Mouse (Mus musculus): ENCODE measurements around the gene Ugt1a10. TPM values are rescaled to one million over a fixed set of nuclear protein-coding genes. Genes with fewer than 3 reads are reported as not detected.

Ugt1a10 gene
- total RNA-seq, 2 experiments from 2014 or later: not detected

DNA sequence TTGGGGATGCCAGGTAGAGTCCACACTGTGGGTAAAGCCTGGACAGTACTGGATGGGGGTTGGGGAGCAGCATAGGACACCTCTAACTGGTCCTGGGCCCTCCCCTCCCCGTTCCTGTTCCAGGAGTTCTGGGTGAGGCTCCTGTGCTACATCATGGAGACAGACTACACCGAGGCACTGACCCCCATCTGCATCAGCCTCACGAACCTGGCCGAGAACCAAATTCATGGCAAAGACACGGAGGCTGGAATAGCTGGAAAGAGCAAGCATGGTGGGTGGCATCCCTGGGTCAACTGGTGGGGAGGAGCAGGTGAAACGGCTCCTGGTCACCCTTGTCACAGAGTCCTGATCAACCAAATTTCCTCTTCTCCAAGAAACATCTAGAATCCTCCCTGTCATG lies 183.6 kb downstream of the Ugt1a10 start:
- DNase-seq: no peak
- intact Hi-C loops (cut with DNase I; ENCODE audit: low total_unique reads): no loop called here

GRCm38 (mm10) chr1:88240072-88240471 lies 184.9 kb downstream of the Ugt1a10 start:
- intact Hi-C loops (cut with DNase I; ENCODE audit: low total_unique reads): no loop called here
- DNase-seq: peak; percentile 8

GRCm38 (mm10) chr1:88240579-88240978 lies 185.4 kb downstream of the Ugt1a10 start:
- intact Hi-C loops (cut with DNase I; ENCODE audit: low total_unique reads): no loop called here
- no peak for DNase-seq

GRCm38 (mm10) chr1:88243861-88244260 lies 188.7 kb downstream of the Ugt1a10 start:
- intact Hi-C loops (cut with DNase I; ENCODE audit: low total_unique reads): no loop called here
- no peak for DNase-seq

GRCm38 (mm10) chr1:88245881-88246280 lies 190.7 kb downstream of the Ugt1a10 start:
- DNase-seq: no peak
- intact Hi-C loops (cut with DNase I; ENCODE audit: low total_unique reads): no loop called here

GRCm38 (mm10) chr1:88246386-88246785 lies 191.2 kb downstream of the Ugt1a10 start:
- no peak for DNase-seq
- intact Hi-C loops (cut with DNase I; ENCODE audit: low total_unique reads): no loop called here

- intact Hi-C loops (cut with DNase I; ENCODE audit: low total_unique reads): no loop called here
- DNase-seq: no peak
These were observed 192.5 kb downstream of the Ugt1a10 start for GRCm38 (mm10) chr1:88247660-88248059.

DNA sequence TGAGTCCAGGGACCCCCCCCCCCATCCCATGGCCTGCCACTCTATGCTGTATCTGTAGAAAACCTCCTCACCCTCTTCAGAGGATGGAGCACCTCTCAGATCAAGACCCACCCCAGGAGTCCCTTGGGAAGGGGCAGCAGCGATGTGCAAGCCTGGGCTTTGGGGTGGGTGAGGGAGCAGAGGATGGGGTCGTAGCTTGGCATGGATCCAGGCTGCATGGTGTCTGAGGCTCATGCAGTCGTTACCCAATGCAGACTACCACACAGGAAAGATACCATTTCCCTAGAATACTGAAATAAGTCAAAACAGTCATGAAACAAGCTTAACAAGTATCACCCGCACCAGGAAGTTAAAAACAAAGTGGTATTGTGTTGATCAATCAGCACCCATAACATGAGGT lies 193.5 kb downstream of the Ugt1a10 start:
- no peak for DNase-seq
- intact Hi-C loops (cut with DNase I; ENCODE audit: low total_unique reads): no loop called here

GRCm38 (mm10) chr1:88249596-88249995 lies 194.4 kb downstream of the Ugt1a10 start:
- intact Hi-C loops (cut with DNase I; ENCODE audit: low total_unique reads): no loop called here

GRCm38 (mm10) chr1:88250023-88250422 lies 194.8 kb downstream of the Ugt1a10 start:
- no peak for DNase-seq
- intact Hi-C loops (cut with DNase I; ENCODE audit: low total_unique reads): no loop called here

More at GRCm38 (mm10) chr1:88249596-88249995, 194.4 kb downstream of the Ugt1a10 start:
- no peak for DNase-seq

DNA sequence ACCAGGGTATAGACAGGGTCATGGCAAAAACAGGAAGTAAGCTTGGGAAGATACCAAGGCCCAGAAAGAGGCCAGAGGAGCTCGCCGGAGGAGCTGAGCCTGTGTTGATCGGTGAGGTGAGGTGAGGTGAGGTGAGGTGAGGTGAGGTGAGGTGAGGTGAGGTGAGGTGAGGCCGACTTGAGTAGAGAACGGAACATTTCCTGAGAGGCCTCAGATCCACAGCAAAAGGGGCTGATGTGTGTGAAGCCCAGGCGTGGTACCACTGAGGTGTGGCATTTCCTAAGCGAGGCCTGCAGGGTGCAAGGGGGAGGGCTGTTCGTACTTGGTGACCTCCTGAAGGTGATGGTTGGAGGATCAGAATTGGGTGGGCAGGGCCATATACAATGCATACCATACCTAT lies 197.9 kb downstream of the Ugt1a10 start:
- intact Hi-C loops (cut with DNase I; ENCODE audit: low total_unique reads): no loop called here
- no peak for DNase-seq

- intact Hi-C loops (cut with DNase I; ENCODE audit: low total_unique reads): no loop called here
These were observed 198.4 kb downstream of the Ugt1a10 start for GRCm38 (mm10) chr1:88253540-88253939.

DNA sequence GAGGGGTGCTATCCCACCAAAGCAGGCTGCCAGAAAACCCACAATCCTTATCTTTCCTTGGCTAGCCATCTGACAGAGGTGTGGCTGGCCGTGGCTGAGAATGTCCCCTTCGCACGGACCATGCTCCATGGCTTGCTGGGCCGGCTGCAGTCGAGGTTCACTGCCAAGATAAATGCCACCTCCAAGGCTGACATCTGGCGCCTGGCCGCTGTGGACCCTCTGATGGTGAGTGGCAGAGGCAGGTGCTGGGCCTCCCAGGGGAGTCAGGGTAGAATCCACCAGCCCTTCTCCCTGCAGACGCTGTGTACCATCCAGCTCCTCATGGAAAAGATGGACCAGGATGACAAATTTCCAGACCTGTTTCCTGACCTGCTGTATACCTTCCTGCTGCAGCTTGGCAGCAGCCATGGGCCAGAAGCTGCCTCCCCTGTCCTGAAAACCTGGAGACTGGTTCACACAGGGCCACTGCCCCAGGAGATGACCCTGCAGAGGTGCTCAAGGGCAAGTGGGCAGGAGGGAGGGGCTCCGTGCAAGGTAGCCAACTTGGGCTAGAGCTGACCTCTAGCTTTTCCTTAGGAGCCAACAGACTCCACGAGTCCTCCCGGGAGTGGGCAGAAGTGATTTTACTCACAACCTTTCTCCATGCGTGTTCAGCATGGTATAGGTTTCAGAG lies 199.7 kb downstream of the Ugt1a10 start:
- DNase-seq: peak; percentile 72
- intact Hi-C loops (cut with DNase I; ENCODE audit: low total_unique reads): no loop called here

More at GRCm38 (mm10) chr1:88253540-88253939, 198.4 kb downstream of the Ugt1a10 start:
- DNase-seq: no peak

GRCm38 (mm10) chr1:88255466-88255857 lies 200.3 kb downstream of the Ugt1a10 start:
- intact Hi-C loops (cut with DNase I; ENCODE audit: low total_unique reads): no loop called here

GRCm38 (mm10) chr1:88255989-88256754 lies 201.0 kb downstream of the Ugt1a10 start:
- intact Hi-C loops (cut with DNase I; ENCODE audit: low total_unique reads): no loop called here
- no peak for DNase-seq

More at GRCm38 (mm10) chr1:88255466-88255857, 200.3 kb downstream of the Ugt1a10 start:
- no peak for DNase-seq

DNA sequence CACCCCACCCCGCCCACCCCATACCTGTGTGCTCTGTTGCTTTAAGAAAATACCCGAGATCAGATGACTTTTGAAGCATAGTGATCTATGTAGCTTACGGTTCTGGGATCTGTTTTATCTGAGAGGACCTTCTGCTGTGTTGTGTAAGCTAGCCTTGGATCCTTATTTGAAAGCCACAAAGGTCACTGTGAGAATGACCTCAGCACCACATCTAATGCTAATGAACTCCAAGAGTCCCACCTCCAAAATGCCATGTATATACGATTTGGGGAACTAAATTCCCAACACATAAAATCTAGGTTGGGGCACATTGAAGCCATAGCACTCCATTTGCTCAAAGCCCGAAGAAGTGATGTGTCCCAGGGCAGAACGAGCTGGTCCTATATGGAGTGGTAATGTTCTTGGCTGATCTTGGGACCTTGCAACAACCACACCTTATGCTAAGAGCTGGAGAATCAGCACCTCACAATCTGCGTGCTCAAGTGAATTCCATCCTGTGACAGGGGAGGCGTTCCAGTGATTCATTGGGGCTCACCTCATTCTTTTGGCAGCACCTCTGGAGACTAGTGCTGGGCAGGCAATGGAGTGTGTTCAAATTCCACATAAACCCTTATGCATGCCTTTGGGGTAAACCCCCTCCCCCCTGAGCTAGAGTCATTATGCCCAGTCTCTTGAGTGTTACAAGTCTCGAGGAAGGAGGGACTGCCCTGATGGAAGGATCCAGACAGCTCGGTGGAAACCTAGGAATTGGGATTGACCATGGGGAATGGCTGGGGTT lies 201.9 kb downstream of the Ugt1a10 start:
- intact Hi-C loops (cut with DNase I; ENCODE audit: low total_unique reads): no loop called here
- DNase-seq: no peak

DNA sequence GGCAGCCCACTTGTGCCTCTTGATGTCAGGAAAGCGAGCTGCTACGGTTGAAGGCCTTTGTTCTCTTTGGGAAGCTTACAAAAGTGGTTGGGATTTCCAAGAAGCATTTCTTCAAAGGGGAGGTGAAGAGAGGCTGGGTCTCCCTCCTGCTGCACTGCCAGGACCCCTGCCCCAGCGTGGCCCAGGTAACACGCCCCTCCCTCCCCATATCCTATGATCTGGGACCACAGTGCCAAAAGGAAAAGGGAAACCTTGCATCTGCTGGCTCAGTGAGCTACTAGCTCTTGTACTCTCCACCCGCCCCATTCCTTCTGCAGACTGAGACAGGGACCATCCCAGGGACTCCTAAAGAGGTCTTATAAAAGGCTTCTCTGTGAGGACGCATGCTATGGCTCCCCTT lies 202.5 kb downstream of the Ugt1a10 start:
- no peak for DNase-seq
- intact Hi-C loops (cut with DNase I; ENCODE audit: low total_unique reads): no loop called here

- intact Hi-C loops (cut with DNase I; ENCODE audit: low total_unique reads): no loop called here
- no peak for DNase-seq
These were observed 203.2 kb downstream of the Ugt1a10 start for GRCm38 (mm10) chr1:88258361-88258760.

- intact Hi-C loops (cut with DNase I; ENCODE audit: low total_unique reads): no loop called here
- DNase-seq: no peak
These were observed 203.9 kb downstream of the Ugt1a10 start for GRCm38 (mm10) chr1:88258881-88259642.

DNA sequence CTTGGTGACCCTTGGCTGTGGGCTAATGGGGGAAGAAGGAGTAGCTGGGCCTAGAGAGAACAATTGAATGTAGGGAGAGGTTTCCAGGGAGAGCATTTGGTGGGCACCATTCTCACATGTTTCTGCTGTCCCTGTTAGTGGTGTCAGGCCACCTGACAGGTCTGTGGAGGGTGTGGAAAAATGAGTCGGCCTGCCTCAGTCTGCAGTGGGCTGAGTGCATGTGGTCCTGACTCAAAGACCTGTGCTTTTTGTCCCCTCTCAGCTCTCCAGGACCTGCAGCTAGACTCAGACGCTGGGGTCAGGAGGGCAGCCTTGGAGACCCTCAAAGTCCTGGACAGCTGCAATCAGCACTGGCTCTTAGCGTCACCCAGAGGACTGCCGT lies 204.4 kb downstream of the Ugt1a10 start:
- intact Hi-C loops (cut with DNase I; ENCODE audit: low total_unique reads): no loop called here
- no peak for DNase-seq
